Mouse (Mus musculus) bone marrow, adult 2 months (tissue): ENCODE data around the gene Rtraf. TPM values are rescaled to one million over a fixed set of nuclear protein-coding genes. Genes with fewer than 3 reads are reported as not detected.
"Not testable (repeated sequence)": the region's sequence is repeated elsewhere in the genome, so short reads cannot be mapped to it uniquely, and the experiment has no call there.

Experiments used
- H3K27ac ChIP-seq: fragments of 200-500 bp; 2 replicates; pipeline ENCODE4 v1.5.1; 2012; ENCODE audit warnings: low read depth, mild to moderate bottlenecking, control low read depth, inconsistent platforms, low read length; ENCODE audit not compliant: control insufficient read depth, poor library complexity, insufficient read depth
- H3K4me1 ChIP-seq: fragments of 200-500 bp; 2 replicates; pipeline ENCODE4 v1.6.1; 2011; ENCODE audit warnings: low read length; ENCODE audit not compliant: control insufficient read depth, insufficient read depth
- H3K4me3 ChIP-seq: fragments of 200-500 bp; replicated peaks from 2 replicates; pipeline ENCODE3; 2011; ENCODE audit warnings: mild to moderate bottlenecking, low read depth, low read length, control low read depth; ENCODE audit not compliant: control insufficient read depth
- CTCF ChIP-seq: fragments of 200-500 bp; IDR thresholded peaks from 2 replicates; pipeline ENCODE4 v1.5.1; 2011; ENCODE audit warnings: low read length, control low read depth; ENCODE audit not compliant: control insufficient read depth, insufficient read depth
- POLR2A ChIP-seq: fragments of 200-500 bp; IDR thresholded peaks from 2 replicates; pipeline ENCODE4 v1.6.1; 2011; ENCODE audit warnings: low read depth, mild to moderate bottlenecking, control low read depth, low read length, borderline replicate concordance; ENCODE audit not compliant: control insufficient read depth
- WGBS: fragments of 180-500 bp; shearing (Covaris S2); methylation state at CpG from one replicate; pipeline ENCODE4 v1.1.7; 2018; 5-methylcytosine and 5-hydroxymethylcytosine counted together
- polyA plus RNA-seq: library from polyadenylated mRNA; stranded (reverse); fragments of >200 nt; gene quantifications from 2 replicates; pipeline ENCODE4 v1.2.4, GENCODE M21; 2011; ENCODE audit warnings: low replicate concordance; ENCODE audit not compliant: missing spikeins, insufficient read depth, insufficient read length

Rtraf gene
- 54.4 and 94.5 TPM in 2 replicates for polyA plus RNA-seq

DNA sequence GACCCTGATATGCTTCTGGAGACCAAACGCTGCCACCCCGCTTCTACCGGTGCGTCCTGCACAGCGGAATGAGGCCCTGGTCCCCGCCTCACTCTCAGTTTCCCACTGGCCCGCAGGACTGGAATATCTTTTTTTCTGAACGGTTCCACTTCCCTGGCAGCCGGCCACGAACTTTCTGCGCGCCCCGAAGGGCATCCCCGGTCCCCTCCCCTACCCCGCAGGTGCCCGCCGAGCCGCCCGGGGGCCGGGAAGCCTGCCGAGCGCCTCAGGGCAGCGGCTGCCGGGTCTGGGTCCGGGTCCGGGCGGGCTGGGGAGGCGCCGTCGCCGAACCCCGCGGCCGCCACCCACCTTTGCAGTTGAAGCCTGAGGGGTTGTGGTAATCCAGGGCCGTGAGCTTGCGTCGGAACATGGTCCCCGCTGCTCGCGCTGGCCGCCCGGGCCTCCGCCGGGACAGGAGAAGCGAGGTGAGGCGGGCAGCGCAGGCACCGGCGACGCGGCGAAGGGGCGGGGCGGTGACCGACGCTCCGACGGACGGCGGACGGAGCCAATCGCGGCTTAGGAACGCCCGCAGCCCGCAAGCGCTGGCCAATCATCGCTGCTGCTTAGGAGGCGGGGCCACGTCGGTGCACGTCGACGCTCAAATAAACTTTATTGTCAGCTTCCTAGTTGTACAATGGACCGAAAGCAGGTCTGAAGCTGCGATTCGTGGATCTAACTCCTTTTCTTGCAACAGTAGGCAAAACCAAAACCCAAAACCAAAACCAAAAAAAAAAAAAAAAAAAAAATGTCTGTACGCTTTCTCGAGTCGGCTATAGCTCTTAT, at the start of gene Rtraf:
Gene Rtraf, minus strand, starts transcription at position 504 of the 822 bp plus-strand sequence.
- peak within 1 kb of the TSS; percentile 66 for H3K4me3 ChIP-seq
- TF ChIP-seq CTCF (no peak; the same call in 1 of the 2 replicates), POLR2A (peak; percentile 68; the same call in 1 of the 2 replicates)
- WGBS: under 1% methylated on average over 80 of the region's 80 CpGs
- peak within 1 kb of the TSS; percentile 78 for H3K27ac ChIP-seq
- no peaks in the 10 kb centered on the region for H3K4me1 ChIP-seq

DNA sequence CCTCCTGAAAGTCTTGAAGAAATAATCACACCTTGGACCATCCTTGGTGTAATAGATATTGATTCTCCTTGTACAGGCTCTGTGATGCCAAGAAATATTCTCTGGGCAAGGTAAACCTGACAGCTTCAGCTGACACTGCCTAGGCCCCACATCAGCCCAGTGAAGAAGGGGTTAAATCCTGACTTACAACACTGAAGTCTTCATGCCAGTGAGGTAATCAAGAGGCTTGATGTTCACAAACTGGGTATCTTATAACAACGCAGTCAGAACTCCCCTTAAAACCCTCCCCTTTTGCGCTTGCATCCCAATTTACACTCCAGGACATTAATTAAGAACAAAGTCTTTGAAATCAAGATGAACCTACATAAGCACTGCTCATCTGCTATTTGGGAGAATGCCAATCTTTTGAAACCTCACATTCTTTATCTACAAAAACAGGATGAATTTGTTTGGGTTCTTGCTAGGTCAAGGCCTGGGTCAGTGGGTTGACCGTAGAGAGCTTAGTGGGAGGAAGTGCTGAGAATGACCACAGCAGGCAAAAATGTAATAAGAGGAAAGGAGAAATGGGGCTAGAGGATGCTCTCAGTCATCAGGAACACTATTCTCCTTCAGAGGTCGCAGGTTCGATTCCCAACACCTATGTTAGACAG, 43.8 kb upstream of the Rtraf start:
- WGBS: 70% methylated on average over 5 of the region's 5 CpGs
- H3K27ac ChIP-seq: no peak overlapping the region
- no peak overlapping the region for H3K4me3 ChIP-seq
- no peak for TF ChIP-seq CTCF
- no peak for TF ChIP-seq POLR2A
- H3K4me1 ChIP-seq: no peaks in the 10 kb centered on the region

DNA sequence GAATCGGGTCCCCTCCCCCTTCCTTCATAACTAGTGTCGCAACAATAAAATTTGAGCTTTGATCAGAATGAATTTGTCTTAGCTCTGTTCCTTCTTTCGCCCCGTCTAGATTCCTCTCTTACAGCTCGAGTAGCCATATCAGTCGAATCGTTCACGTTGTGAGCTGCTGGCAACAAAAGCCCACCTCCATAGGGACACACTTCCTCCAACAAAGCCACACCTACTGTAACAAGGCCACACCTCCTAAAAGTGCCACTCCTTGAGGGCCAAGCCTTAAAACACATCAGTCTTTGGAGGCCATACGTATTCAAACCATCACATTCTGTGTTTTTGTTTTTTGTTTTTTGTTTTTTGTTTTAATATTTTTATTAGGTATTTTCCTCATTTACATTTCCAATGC, 41.5 kb upstream of the Rtraf start:
- 78% methylated on average over 9 of the region's 9 CpGs for WGBS
- not testable (repeated sequence) for H3K27ac ChIP-seq, H3K4me1 ChIP-seq, H3K4me3 ChIP-seq

DNA sequence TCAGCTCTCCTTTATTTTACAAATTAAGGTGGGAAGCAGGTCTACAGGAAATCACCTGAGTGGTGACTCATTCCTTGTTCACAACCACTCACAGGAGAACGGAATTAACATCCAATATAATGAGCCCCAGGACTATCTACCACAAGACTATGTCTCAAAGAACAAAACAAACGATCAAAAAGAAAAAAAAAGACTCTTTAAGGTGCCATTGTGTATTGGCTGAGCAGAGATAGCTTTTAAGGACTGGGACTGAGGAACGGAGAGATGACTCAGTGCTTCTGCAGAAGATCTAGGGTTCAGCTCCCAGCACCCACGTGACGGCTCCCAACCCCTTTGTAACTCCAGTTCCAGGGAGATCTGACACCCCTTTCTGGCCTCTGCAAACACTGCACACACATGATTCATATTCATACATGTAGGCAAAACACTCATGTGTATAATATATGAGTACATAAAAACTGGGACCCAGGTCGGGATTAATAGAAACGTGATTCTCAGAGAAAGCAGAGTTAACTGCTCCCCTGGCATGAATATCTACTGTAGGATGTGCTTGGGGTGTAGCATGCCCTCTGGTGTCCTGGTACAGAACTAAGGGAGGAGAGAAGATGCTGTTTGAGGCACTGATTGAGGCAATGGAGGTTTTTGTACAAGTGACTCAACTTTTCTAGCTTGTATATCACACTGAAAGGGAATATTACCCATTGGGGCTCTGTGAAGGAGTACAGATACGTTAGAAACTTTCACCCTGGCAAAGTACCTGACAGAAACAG, 37.9 kb upstream of the Rtraf start:
- no peak for TF ChIP-seq CTCF
- TF ChIP-seq POLR2A: no peak
- WGBS: 73% methylated on average over 8 of the region's 8 CpGs
- Histone ChIP-seq H3K27ac (no peak overlapping the region), H3K4me1 (no peaks in the 10 kb centered on the region; the same call in 1 of the 2 replicates), H3K4me3 (no peak overlapping the region)

DNA sequence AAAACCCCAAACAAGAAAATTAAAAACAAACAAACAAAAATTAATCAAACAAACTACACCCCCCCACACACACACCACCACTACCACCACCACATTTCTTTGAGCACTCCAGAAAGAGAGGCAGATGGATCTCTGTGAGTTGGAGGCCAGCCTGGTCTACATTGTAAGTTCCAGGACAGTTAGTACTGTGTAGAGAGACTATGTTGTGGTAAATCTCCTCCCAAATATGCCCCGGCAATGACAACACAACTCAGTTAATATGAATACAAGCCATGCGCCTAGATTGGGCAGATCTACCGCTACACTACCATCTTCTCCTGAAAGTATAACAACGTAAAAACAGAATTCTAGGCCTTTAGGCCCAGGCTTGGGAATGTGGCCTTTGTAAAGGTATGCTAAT, 36.7 kb upstream of the Rtraf start:
- H3K4me3 ChIP-seq: no peak overlapping the region
- 94% methylated on average over 4 of the region's 4 CpGs for WGBS
- H3K4me1 ChIP-seq: no peaks in the 10 kb centered on the region; the same call in 1 of the 2 replicates
- H3K27ac ChIP-seq: no peak overlapping the region
- no peak for TF ChIP-seq POLR2A
- no peak for TF ChIP-seq CTCF

DNA sequence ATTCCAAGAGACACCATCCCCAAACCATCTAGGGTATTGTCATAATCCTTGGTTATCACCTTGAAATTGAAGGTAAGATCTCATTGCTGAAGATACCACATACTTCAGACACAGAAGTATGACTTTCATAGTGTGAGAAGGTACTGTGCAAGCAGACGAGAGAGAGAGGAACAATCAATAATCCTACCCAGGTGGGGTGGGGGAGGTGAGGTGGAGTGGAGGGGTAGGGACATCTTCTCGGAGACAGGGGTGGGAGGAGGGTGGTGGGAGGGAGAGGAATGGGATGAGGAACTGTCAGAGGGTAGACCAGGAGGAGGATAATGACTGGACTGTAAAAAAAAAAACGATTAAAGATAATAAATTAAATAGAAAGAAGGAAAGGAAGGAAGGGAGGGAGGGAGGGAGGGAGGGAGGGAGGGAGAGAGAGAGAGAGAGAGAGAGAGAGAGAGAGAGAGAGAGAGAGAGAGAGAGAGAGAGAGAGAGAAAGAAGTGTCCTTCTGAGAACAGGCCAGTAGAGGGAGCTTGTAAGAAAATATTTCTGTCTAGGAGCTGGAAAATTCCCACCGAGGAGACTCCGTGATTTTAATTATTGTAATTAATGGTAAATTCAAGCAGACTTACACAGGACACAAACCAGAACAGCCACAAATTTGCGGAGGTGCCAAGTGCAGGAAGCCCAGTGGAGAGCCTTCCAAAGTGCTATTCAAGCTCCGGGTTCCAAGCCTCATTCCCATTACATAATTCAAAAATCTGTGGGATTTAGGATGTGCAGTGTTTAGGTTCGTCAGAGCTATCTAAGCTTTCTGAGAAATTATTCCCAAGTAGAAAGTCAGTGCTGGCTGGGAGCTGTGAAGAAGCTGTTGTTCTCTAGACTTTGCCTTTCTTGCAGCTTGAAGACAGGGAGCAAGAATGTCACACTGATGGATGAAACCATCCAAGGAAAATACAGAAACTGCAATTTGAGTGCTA, 35.5 kb upstream of the Rtraf start:
- Histone ChIP-seq H3K4me1 (no peaks in the 10 kb centered on the region; the same call in 1 of the 2 replicates), H3K4me3 (no peak overlapping the region), H3K27ac (no peak overlapping the region)
- TF ChIP-seq POLR2A (no peak), CTCF (no peak)
- 52% methylated on average over 8 of the region's 8 CpGs for whole genome bisulfite sequencing

DNA sequence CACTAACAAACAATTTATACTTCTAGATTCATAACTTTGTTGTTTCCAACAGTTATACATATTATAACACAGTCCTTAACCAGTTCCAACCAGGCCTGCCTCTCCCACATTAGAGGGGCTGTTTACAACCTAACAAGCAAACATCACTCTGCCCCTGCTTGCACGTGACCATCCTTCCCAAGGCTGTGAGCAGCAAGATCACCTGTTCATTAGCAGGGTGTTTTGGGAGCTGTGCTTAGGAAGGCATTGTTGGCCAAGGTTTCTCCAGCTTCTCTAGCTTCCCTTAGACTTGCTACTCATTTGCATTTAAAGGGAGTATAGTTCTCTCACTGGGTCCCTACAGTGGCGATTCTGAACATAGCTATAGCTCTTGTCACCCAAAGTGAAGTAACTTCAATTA, 34.7 kb upstream of the Rtraf start:
- H3K27ac ChIP-seq: no peak overlapping the region
- H3K4me3 ChIP-seq: no peak overlapping the region
- H3K4me1 ChIP-seq: no peaks in the 10 kb centered on the region; the same call in 1 of the 2 replicates
- 82% methylated on average over 2 of the region's 2 CpGs for WGBS
- no peak for TF ChIP-seq POLR2A
- no peak for TF ChIP-seq CTCF
